Mouse (Mus musculus): ENCODE results near the gene Dennd5b. TPM values are rescaled to one million over a fixed set of nuclear protein-coding genes. Genes with fewer than 3 reads are reported as not detected.

The Dennd5b gene
- polyA plus RNA-seq, 1 experiment from 2014 or later: 10.3 TPM

- 15% methylated on average over 9 of the region's 9 CpGs for WGBS
- peak overlapping the region; percentile 9; the same call in 1 of the 2 replicates for H3K4me3 ChIP-seq
- H3K27ac ChIP-seq (ENCODE audit: poor library complexity, severe bottlenecking): peak overlapping the region; percentile 74
- peak overlapping the region; percentile 55 for H3K4me2 ChIP-seq
- H3K9me3 ChIP-seq (replicated peaks): no peaks in the 10 kb centered on the region
- H3K4me1 ChIP-seq (replicated peaks): peaks cover 21% of the 10 kb centered on the region
- ATAC-seq (ENCODE audit: insufficient number of reproducible peaks, low FRiP score): no peak
- no peaks in the 10 kb centered on the region for H3K27me3 ChIP-seq (replicated peaks)
- no peak overlapping the region; the same call in 1 of the 2 replicates for H3K9ac ChIP-seq
- H3K36me3 ChIP-seq: no peaks in the 10 kb centered on the region
These were observed 129.2 kb downstream of the Dennd5b start for GRCm38 (mm10) chr6:148972059-148972848.

GRCm38 (mm10) chr6:148971385-148971940, 130.0 kb downstream of the Dennd5b start:
- Histone ChIP-seq H3K4me2 (peak overlapping the region; percentile 55), H3K27me3 (replicated peaks) (no peaks in the 10 kb centered on the region), H3K27ac (ENCODE audit: poor library complexity, severe bottlenecking) (peak overlapping the region; percentile 74; the same call in 1 of the 2 replicates), H3K36me3 (no peaks in the 10 kb centered on the region), H3K4me3 (peak overlapping the region; percentile 9; the same call in 1 of the 2 replicates), H3K4me1 (replicated peaks) (peaks cover 21% of the 10 kb centered on the region), H3K9ac (no peak overlapping the region; the same call in 1 of the 2 replicates), H3K9me3 (replicated peaks) (no peaks in the 10 kb centered on the region)
- 32% methylated on average over 9 of the region's 9 CpGs for WGBS
- peak; percentile 41; the same call in 1 of the 2 replicates for ATAC-seq (ENCODE audit: insufficient number of reproducible peaks, low FRiP score)

GRCm38 (mm10) chr6:148961285-148961684, 140.2 kb downstream of the Dennd5b start:
- H3K4me3 ChIP-seq: no peak overlapping the region
- H3K9ac ChIP-seq: no peak overlapping the region
- H3K4me2 ChIP-seq: no peak overlapping the region
- H3K27ac ChIP-seq (ENCODE audit: poor library complexity, severe bottlenecking): no peak overlapping the region
- no peak for ATAC-seq (ENCODE audit: insufficient number of reproducible peaks, low FRiP score)
- 0 out of 2 replicates have a peak, but pooled peaks cover 5% of the 10 kb centered on the region for H3K4me1 ChIP-seq (replicated peaks)
- H3K36me3 ChIP-seq: no peaks in the 10 kb centered on the region
- no peaks in the 10 kb centered on the region for H3K9me3 ChIP-seq (replicated peaks)
- H3K27me3 ChIP-seq (replicated peaks): no peaks in the 10 kb centered on the region
- WGBS: 24% methylated on average over 1 of the region's 1 CpGs

GRCm38 (mm10) chr6:148959540-148960238, 141.8 kb downstream of the Dennd5b start:
- H3K36me3 ChIP-seq: no peaks in the 10 kb centered on the region
- H3K4me2 ChIP-seq: no peak overlapping the region
- H3K9ac ChIP-seq: no peak overlapping the region
- H3K9me3 ChIP-seq (replicated peaks): no peaks in the 10 kb centered on the region
- WGBS: 50% methylated on average over 4 of the region's 4 CpGs
- ATAC-seq (ENCODE audit: insufficient number of reproducible peaks, low FRiP score): no peak
- H3K27me3 ChIP-seq (replicated peaks): no peaks in the 10 kb centered on the region
- no peak overlapping the region for H3K4me3 ChIP-seq
- H3K4me1 ChIP-seq (replicated peaks): peaks cover 11% of the 10 kb centered on the region
- H3K27ac ChIP-seq (ENCODE audit: poor library complexity, severe bottlenecking): no peak overlapping the region

- Histone ChIP-seq H3K4me1 (replicated peaks) (peaks cover 11% of the 10 kb centered on the region), H3K9ac (no peak overlapping the region), H3K4me3 (no peak overlapping the region), H3K27me3 (replicated peaks) (no peaks in the 10 kb centered on the region), H3K4me2 (no peak overlapping the region), H3K36me3 (no peaks in the 10 kb centered on the region), H3K27ac (ENCODE audit: poor library complexity, severe bottlenecking) (no peak overlapping the region), H3K9me3 (replicated peaks) (no peaks in the 10 kb centered on the region)
- 93% methylated on average over 1 of the region's 1 CpGs for WGBS
- ATAC-seq (ENCODE audit: insufficient number of reproducible peaks, low FRiP score): no peak
These were observed 142.8 kb downstream of the Dennd5b start for GRCm38 (mm10) chr6:148958712-148959111.

GRCm38 (mm10) chr6:148957046-148957445, 144.4 kb downstream of the Dennd5b start:
- H3K9me3 ChIP-seq (replicated peaks): no peaks in the 10 kb centered on the region
- H3K27ac ChIP-seq (ENCODE audit: poor library complexity, severe bottlenecking): no peak overlapping the region
- WGBS: 86% methylated on average over 3 of the region's 3 CpGs
- no peak overlapping the region for H3K4me3 ChIP-seq
- no peak overlapping the region for H3K4me2 ChIP-seq
- no peak for ATAC-seq (ENCODE audit: insufficient number of reproducible peaks, low FRiP score)
- no peaks in the 10 kb centered on the region for H3K36me3 ChIP-seq
- peaks cover 11% of the 10 kb centered on the region for H3K4me1 ChIP-seq (replicated peaks)
- H3K27me3 ChIP-seq (replicated peaks): no peaks in the 10 kb centered on the region
- H3K9ac ChIP-seq: no peak overlapping the region

GRCm38 (mm10) chr6:148955641-148956420, 145.6 kb downstream of the Dennd5b start:
- ATAC-seq (ENCODE audit: insufficient number of reproducible peaks, low FRiP score): peak; percentile 59; the same call in 1 of the 2 replicates
- H3K27ac ChIP-seq (ENCODE audit: poor library complexity, severe bottlenecking): no peak overlapping the region

GRCm38 (mm10) chr6:148946881-148947405, 154.5 kb downstream of the Dennd5b start:
- H3K4me1 ChIP-seq (replicated peaks): peaks cover 20% of the 10 kb centered on the region
- no peak for ATAC-seq (ENCODE audit: insufficient number of reproducible peaks, low FRiP score)
- WGBS: 49% methylated on average over 11 of the region's 11 CpGs
- peak overlapping the region; percentile 82 for H3K4me2 ChIP-seq
- H3K9me3 ChIP-seq (replicated peaks): no peaks in the 10 kb centered on the region
- peak overlapping the region; percentile 66 for H3K4me3 ChIP-seq
- H3K27me3 ChIP-seq (replicated peaks): no peaks in the 10 kb centered on the region
- peak overlapping the region; percentile 72 for H3K27ac ChIP-seq (ENCODE audit: poor library complexity, severe bottlenecking)
- H3K36me3 ChIP-seq: peaks cover 4% of the 10 kb centered on the region
- H3K9ac ChIP-seq: peak overlapping the region; percentile 97

More at GRCm38 (mm10) chr6:148955641-148956420, 145.6 kb downstream of the Dennd5b start:
- peaks cover 11% of the 10 kb centered on the region for H3K4me1 ChIP-seq (replicated peaks)
- H3K27me3 ChIP-seq (replicated peaks): no peaks in the 10 kb centered on the region
- no peak overlapping the region for H3K4me3 ChIP-seq
- no peaks in the 10 kb centered on the region for H3K36me3 ChIP-seq
- no peak overlapping the region for H3K4me2 ChIP-seq
- H3K9me3 ChIP-seq (replicated peaks): no peaks in the 10 kb centered on the region
- H3K9ac ChIP-seq: no peak overlapping the region

- peak; percentile 88 for ATAC-seq (ENCODE audit: insufficient number of reproducible peaks, low FRiP score)
- H3K9ac ChIP-seq: peak within 1 kb of the TSS; percentile 97
- peaks cover 7% of the 10 kb centered on the region for H3K36me3 ChIP-seq
- H3K27ac ChIP-seq (ENCODE audit: poor library complexity, severe bottlenecking): peak within 1 kb of the TSS; percentile 95
- H3K4me3 ChIP-seq: peak within 1 kb of the TSS; percentile 66
- no peaks in the 10 kb centered on the region for H3K27me3 ChIP-seq (replicated peaks)
- WGBS: under 1% methylated on average over 47 of the region's 47 CpGs
- peak within 1 kb of the TSS; percentile 82 for H3K4me2 ChIP-seq
- H3K4me1 ChIP-seq (replicated peaks): peaks cover 24% of the 10 kb centered on the region
- H3K9me3 ChIP-seq (replicated peaks): no peaks in the 10 kb centered on the region
These were observed 155.1 kb downstream of the Dennd5b start, which contains the start of gene Sinhcaf for GRCm38 (mm10) chr6:148946409-148946742. Gene Sinhcaf (minus strand): TSS chr6:148946467.

GRCm38 (mm10) chr6:148945509-148946408, 155.7 kb downstream of the Dennd5b start:
- peak; percentile 22 for ATAC-seq (ENCODE audit: insufficient number of reproducible peaks, low FRiP score)
- peak overlapping the region; percentile 97 for H3K9ac ChIP-seq
- H3K4me2 ChIP-seq: peak overlapping the region; percentile 82
- H3K27me3 ChIP-seq (replicated peaks): no peaks in the 10 kb centered on the region
- WGBS: under 1% methylated on average over 75 of the region's 75 CpGs
- no peaks in the 10 kb centered on the region for H3K9me3 ChIP-seq (replicated peaks)
- peaks cover 7% of the 10 kb centered on the region for H3K36me3 ChIP-seq
- peaks cover 24% of the 10 kb centered on the region for H3K4me1 ChIP-seq (replicated peaks)
- peak overlapping the region; percentile 66 for H3K4me3 ChIP-seq
- peak overlapping the region; percentile 95 for H3K27ac ChIP-seq (ENCODE audit: poor library complexity, severe bottlenecking)

Data from heart, embryonic 12.5 days (tissue).